Mouse (Mus musculus) lung, embryonic 16.5 days (tissue): ENCODE results near the gene Ralgapa2. TPM values are rescaled to one million over a fixed set of nuclear protein-coding genes. Genes with fewer than 3 reads are reported as not detected.

Experiments used
- ATAC-seq: fragments of 200-750 bp; cut with Nextera tagmentation; 2 replicates; pipeline ENCODE4 v1.8.0; 2017; ENCODE audit warnings: low read depth, mild to moderate bottlenecking, moderate library complexity
- H3K27ac ChIP-seq: fragments of 300-500 bp; sonication (generic); 2 replicates; pipeline ENCODE4 v1.5.1; 2014; ENCODE audit warnings: mild to moderate bottlenecking, control low read depth, low read length
- H3K27me3 ChIP-seq: fragments of 300-500 bp; sonication (generic); 2 replicates; pipeline ENCODE4 v1.6.1; 2014; ENCODE audit warnings: low read depth, low read length, mixed read lengths; ENCODE audit not compliant: control insufficient read depth, insufficient read depth
- H3K36me3 ChIP-seq: fragments of 300-500 bp; sonication (generic); 2 replicates; pipeline ENCODE4 v1.6.1; 2014; ENCODE audit warnings: low read length; ENCODE audit not compliant: control insufficient read depth, insufficient read depth
- H3K4me1 ChIP-seq: fragments of 300-500 bp; sonication (generic); replicated peaks from 2 replicates; pipeline ENCODE4 v1.6.1; 2014; ENCODE audit warnings: low read length, mixed read lengths; ENCODE audit not compliant: control insufficient read depth, insufficient read depth
- H3K4me2 ChIP-seq: fragments of 300-500 bp; sonication (generic); 2 replicates; pipeline ENCODE4 v1.6.1; 2014; ENCODE audit warnings: low read depth, low read length, control low read depth
- H3K4me3 ChIP-seq: fragments of 300-500 bp; sonication (generic); 2 replicates; pipeline ENCODE4 v1.5.1; 2014; ENCODE audit warnings: mild to moderate bottlenecking, low read length, control low read depth
- H3K9ac ChIP-seq: fragments of 300-500 bp; sonication (generic); 2 replicates; pipeline ENCODE4 v1.6.1; 2014; ENCODE audit warnings: low read length, control low read depth
- H3K9me3 ChIP-seq: fragments of 300-500 bp; sonication (generic); 2 replicates; pipeline ENCODE4 v1.6.1; 2016; ENCODE audit warnings: low read length; ENCODE audit not compliant: control insufficient read depth
- WGBS: fragments of 180-500 bp; shearing (Covaris S2); extraction: QIAGEN DNeasy Blood & Tissue Kit; methylation state at CpG from one replicate; pipeline ENCODE4 v1.1.7; 2014; 5-methylcytosine and 5-hydroxymethylcytosine counted together
- polyA plus RNA-seq: library from polyadenylated mRNA; unstranded; fragments of >200 nt; fragmentation: Nextera tagmentation; extraction: Ambion mirVana; gene quantifications from 2 replicates; pipeline ENCODE4 v1.2.1, GENCODE M21; 2015

Gene Ralgapa2
- polyA plus RNA-seq, 1 experiment from 2014 or later = 8.4 TPM

DNA sequence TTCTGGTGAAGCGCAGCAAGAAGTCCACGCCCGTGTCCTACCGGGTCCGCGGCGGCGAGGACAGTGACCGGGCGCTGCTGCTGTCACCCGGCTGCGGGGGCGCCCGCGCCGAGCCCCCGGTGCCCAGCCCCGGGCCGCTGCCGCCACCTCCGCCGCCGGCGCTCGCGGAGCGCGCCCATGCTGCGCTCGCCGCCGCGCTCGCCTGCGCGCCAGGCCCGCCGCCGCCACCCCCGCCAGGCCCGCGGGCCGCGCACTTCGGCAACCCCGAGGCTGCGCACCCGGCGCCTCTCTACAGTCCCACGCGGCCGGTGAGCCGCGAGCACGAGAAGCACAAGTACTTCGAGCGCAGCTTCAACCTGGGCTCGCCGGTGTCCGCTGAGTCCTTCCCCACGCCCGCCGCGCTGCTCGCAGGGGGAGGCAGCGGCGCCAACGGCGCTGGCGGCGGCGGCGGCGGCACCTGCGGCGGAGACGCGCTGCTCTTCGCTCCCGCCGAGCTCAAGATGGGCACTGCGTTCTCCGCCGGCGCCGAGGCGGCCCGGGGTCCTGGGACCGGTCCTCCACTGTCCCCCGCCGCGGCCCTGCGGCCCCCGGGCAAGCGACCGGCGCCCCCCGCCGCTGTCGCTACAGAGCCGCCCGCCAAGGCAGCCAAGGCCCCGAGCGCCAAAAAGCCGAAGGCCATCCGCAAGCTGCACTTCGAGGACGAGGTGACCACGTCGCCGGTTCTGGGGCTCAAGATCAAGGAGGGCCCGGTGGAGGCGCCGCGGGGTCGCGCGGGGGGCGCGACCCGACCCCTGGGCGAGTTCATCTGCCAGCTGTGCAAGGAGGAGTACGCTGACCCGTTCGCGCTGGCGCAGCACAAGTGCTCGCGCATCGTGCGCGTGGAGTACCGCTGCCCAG, 289.6 kb downstream of the Ralgapa2 start:
- Histone ChIP-seq H3K27me3 (peaks cover 93% of the 10 kb centered on the region), H3K36me3 (no peaks in the 10 kb centered on the region), H3K27ac (no peak overlapping the region), H3K4me2 (peak overlapping the region; percentile 95), H3K4me3 (peak overlapping the region; percentile 55), H3K9ac (0 out of 2 replicates have a peak overlapping the region, but pooled peaks have one; percentile 4), H3K9me3 (no peaks in the 10 kb centered on the region), H3K4me1 (peaks cover 35% of the 10 kb centered on the region)
- under 1% methylated on average over 92 of the region's 133 CpGs for WGBS
- peak; percentile 15; the same call in 1 of the 2 replicates for ATAC-seq

DNA sequence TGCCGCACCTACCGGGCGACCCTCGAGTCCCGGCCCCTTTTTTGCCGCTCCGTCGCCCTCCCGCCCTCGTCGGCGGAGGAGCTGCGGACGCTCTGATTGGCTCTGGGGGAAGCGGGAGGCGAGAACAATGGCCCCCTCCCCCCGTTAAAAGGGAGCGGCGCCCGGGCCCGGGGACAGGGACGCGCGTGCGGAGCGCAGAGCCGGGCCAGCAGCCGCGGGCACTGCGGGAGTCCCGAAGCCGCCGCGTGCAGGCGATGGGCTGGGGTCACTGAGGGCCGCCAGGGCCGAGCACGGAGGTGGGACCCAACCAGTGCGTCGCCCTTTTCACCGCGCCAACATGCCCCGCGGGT, 290.2 kb downstream of the Ralgapa2 start:
- Histone ChIP-seq H3K36me3 (no peaks in the 10 kb centered on the region), H3K4me1 (peaks cover 35% of the 10 kb centered on the region), H3K4me3 (peak overlapping the region; percentile 55), H3K9ac (0 out of 2 replicates have a peak overlapping the region, but pooled peaks have one; percentile 4), H3K9me3 (no peaks in the 10 kb centered on the region), H3K27ac (no peak overlapping the region), H3K27me3 (peaks cover 91% of the 10 kb centered on the region), H3K4me2 (peak overlapping the region; percentile 95)
- WGBS = under 1% methylated on average over 40 of the region's 44 CpGs
- ATAC-seq = peak; percentile 26; the same call in 1 of the 2 replicates

DNA sequence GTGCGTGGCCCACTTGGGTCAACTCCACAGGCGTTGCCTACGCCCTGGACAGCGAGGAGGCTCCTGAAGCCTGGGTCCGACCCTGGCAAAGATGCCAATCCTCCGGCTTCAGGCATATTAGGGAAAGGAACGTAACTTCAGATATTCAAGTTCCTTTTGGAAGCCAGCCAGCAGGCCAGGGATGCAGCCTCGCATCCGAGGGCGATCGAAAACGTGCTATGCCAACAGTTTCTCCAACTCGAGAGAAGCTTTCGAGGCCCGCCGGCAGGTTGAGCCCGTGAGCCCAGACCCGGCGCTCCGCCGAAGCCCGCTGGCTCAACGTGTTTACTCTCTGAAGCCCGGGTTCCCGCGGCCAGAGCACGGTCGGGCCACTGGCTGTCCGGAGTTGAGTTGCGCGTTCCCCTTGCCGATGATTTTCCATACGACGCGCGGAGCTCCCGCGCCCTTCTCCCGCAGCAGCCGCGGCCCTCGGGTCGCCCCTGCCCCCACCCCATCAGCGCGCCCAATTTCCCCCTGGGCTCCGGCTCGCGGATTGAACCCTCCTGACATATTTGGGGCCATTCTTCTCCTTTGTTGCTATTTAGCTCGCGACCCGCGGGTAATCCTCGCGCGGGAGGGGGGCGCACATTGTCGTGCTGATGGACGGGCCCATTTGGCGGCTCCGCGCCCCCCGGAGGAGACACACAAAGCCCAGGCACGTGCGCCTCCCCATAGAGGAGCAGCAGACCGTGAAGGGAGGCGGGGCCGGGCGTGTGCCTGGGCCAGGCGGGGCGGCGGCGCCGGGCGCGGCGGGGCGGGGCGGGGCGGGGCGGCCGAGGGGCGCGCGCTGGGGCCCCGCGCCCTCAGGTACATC, 290.8 kb downstream of the Ralgapa2 start, which contains the start of gene Insm1:
Gene Insm1, plus strand, starts transcription at position 846 of the 853 bp plus-strand sequence.
- 0 out of 2 replicates have a peak within 1 kb of the TSS, but pooled peaks have one; percentile 4 for H3K9ac ChIP-seq
- H3K4me3 ChIP-seq = peak within 1 kb of the TSS; percentile 55
- H3K27me3 ChIP-seq = peaks cover 90% of the 10 kb centered on the region
- under 1% methylated on average over 80 of the region's 86 CpGs for WGBS
- peak; percentile 65; the same call in 1 of the 2 replicates for ATAC-seq
- no peak within 1 kb of the TSS for H3K27ac ChIP-seq
- H3K4me1 ChIP-seq = peaks cover 35% of the 10 kb centered on the region
- no peaks in the 10 kb centered on the region for H3K9me3 ChIP-seq
- H3K4me2 ChIP-seq = peak within 1 kb of the TSS; percentile 95
- no peaks in the 10 kb centered on the region for H3K36me3 ChIP-seq

DNA sequence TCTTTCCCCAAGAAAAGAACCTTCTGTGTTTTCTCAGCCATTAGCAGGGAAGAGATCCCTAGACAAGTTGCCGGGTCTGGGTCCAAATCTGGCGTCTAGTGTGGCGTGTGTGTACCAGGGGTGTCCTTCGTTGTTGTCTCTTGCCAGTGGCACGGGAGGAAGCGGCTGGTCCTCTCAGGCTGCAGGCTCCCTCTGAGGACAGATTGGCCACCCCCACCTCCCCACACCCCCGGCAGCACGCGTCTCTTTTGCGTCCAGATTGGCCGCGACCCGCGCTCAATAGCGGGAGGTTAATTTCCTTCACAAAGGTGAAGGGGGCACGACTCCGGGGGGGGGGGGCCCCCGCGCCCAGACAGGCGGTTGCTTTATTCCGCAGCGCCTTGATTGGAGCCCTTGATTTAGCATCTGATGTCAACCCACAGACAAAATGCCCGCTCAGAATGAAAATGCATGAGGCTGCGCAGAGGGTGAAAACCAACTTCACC, 291.5 kb downstream of the Ralgapa2 start:
- Histone ChIP-seq H3K4me3 (peak overlapping the region; percentile 55), H3K4me2 (peak overlapping the region; percentile 95; the same call in 1 of the 2 replicates), H3K9me3 (no peaks in the 10 kb centered on the region)

DNA sequence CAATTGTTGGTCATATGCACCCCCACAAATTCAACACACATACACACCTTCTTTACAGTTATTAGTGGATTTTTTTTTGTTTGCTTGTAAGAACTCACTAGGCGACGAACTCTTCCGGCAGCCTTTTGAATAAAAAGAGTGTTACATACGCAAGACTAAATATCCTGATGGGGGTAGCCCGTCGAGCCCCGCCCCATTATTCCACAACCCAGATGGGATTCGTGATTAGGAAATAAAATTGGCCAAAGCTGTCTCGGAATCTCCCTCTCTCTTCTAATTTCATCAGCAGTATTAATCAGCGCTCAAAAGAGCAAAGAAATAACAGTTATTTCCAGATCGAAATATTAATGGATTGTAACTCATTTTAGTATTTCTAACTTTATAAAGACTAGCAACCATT, 292.4 kb downstream of the Ralgapa2 start:
- H3K27me3 ChIP-seq = peaks cover 91% of the 10 kb centered on the region
- H3K9me3 ChIP-seq = no peaks in the 10 kb centered on the region
- 13% methylated on average over 11 of the region's 11 CpGs for whole genome bisulfite sequencing
- no peak for ATAC-seq
- no peak overlapping the region for H3K4me3 ChIP-seq
- H3K9ac ChIP-seq = no peak overlapping the region
- H3K36me3 ChIP-seq = no peaks in the 10 kb centered on the region
- H3K27ac ChIP-seq = no peak overlapping the region
- peaks cover 35% of the 10 kb centered on the region for H3K4me1 ChIP-seq
- no peak overlapping the region for H3K4me2 ChIP-seq

More for the DNA sequence above, 291.5 kb downstream of the Ralgapa2 start:
- peaks cover 90% of the 10 kb centered on the region for H3K27me3 ChIP-seq
- WGBS = 2% methylated on average over 24 of the region's 24 CpGs
- ATAC-seq = no peak
- no peaks in the 10 kb centered on the region for H3K36me3 ChIP-seq
- no peak overlapping the region for H3K9ac ChIP-seq
- no peak overlapping the region for H3K27ac ChIP-seq
- peaks cover 35% of the 10 kb centered on the region for H3K4me1 ChIP-seq

DNA sequence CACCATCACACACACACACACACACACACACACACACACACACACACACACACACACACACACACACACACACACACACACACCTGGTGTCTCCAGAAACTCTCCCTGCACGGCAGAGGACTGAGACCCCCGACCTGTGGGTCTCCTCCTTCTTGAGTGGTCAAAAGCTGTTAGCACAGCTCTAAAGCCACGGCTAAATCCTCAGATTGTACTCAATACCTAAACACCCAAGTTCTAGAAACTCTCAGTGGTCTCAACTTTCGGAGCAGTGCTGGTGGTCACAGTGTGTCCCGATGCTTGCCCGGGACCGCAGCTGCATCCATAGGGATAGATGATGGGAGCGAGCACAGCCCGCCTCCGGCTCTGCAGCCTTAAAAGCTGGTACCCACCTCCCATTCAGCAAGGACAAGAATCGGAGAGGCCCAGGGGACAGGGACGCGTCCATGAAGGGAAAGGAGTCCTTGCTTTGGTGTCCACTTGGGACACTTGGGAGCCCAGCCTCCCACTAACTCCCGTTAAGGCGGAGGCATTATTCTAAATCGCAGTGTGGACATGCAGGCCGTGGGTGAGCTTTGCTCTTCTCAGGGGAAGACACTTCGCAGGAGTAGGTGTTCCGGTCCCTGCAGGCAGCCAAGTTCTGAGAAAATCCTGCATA, 293.1 kb downstream of the Ralgapa2 start:
- Histone ChIP-seq H3K27me3 (peaks cover 87% of the 10 kb centered on the region), H3K4me2 (no peak overlapping the region), H3K9ac (no peak overlapping the region), H3K4me1 (peaks cover 35% of the 10 kb centered on the region), H3K4me3 (no peak overlapping the region), H3K9me3 (no peaks in the 10 kb centered on the region), H3K36me3 (no peaks in the 10 kb centered on the region), H3K27ac (no peak overlapping the region)
- no peak for ATAC-seq
- WGBS = 2% methylated on average over 19 of the region's 19 CpGs

DNA sequence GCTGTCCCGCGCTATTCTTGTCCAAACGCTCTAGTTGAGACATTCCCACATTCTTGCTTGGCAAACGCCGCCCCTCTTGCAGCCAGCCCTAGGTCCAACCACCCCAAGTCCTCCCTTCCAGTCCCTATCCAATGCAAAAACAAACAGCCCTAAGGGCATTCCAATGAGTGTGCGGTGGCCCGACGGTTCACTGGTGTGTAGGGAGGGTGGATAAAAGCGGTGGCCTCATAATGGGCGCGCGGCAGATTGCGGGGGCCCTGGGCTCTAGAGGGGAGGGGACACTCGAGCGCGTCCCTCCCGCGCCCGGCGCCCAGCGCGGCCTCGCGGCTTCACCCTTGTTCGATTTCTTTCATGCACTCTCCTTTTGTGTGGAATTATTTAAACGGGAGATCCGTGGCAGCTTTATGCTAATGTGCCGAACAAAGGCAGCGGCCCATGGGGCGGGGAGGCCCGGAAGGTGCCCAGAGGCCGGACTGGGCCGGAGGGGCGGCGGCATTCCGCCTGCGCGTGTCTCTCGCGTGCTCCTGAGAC, 293.9 kb downstream of the Ralgapa2 start:
- Histone ChIP-seq H3K27me3 (peaks cover 82% of the 10 kb centered on the region), H3K9ac (no peak overlapping the region), H3K27ac (no peak overlapping the region), H3K4me2 (peak overlapping the region; percentile 45), H3K4me3 (peak overlapping the region; percentile 28), H3K9me3 (no peaks in the 10 kb centered on the region), H3K36me3 (no peaks in the 10 kb centered on the region), H3K4me1 (peaks cover 34% of the 10 kb centered on the region)
- under 1% methylated on average over 40 of the region's 40 CpGs for WGBS
- ATAC-seq = no peak

DNA sequence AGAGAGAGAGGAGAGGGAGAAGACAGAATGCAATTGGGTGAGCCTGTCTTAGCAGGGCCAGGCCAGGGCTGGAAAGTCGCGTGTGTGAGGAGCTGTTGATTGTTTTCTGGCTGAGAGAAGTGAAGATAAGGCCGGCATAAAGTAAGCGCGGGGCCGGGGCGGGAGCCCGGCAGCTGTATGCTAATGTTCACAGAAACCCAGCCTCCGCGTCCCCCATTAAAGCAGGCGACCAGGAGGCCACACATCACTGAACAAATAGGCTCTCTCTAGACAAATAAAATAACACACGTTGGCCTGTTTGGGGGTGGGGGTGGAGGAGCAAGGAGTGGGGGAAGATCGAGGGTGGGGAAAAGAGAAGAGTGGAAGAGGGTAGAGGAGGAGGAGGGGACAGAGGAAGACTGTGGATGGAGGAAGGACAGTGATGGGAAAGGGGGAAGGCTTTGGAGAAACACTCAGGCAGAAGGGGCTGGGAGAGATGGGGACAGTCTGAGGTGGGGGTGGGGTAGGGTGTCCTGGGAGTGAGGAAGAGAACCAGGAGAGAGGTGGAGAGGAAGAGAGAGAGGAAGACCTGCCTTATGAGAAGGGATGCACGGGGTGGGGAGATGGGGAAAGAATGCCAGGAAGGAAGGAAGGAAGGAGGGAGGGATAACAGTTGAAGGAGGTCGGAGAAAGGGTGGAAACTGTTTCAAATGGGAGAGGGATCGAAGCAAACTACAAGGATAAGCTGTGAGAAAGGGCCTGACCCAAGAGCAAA, 294.7 kb downstream of the Ralgapa2 start:
- H3K36me3 ChIP-seq = no peaks in the 10 kb centered on the region
- H3K27ac ChIP-seq = no peak overlapping the region
- H3K27me3 ChIP-seq = peaks cover 74% of the 10 kb centered on the region
- 1% methylated on average over 16 of the region's 16 CpGs for WGBS
- no peaks in the 10 kb centered on the region for H3K9me3 ChIP-seq
- ATAC-seq = peak; percentile 72; the same call in 1 of the 2 replicates
- H3K4me3 ChIP-seq = no peak overlapping the region
- no peak overlapping the region for H3K9ac ChIP-seq
- H3K4me1 ChIP-seq = peaks cover 26% of the 10 kb centered on the region
- no peak overlapping the region for H3K4me2 ChIP-seq
